In the genomic region with DNA sequence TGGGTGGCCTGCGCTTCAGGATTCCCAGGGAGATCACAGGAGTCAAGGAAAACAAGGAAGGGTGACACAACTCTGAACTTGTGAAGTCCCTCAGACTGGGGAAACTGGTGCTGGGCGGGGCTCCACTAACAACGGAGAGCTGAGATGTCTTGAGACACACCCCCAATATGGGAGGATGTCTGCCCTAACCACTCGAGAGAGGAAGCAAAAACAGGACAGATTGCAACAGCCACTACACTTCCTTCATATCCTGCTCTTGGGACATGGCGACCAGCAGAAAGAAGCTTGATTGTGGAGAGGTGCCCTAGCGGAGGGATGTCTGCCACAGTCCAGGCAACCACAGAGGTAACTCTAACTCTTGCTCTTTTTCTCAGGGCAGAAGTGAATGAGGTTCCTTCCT, we compare ENCODE assay signal across 9 mouse cellular contexts. TPM values are rescaled to one million over a fixed set of nuclear protein-coding genes. Genes with fewer than 3 reads are reported as not detected.
DNase-seq lines count a peak whose midpoint lies in the region; ATAC-seq lines count a peak whose summit lies in the region.
"Had no signal": no experiment of that assay in that cellular context is flagged by ENCODE, and none has a peak within 500 bp of the region (broad histone marks: within the 10 kb centered on the region; RNA-seq: fewer than 3 reads in every experiment).

Gene Arl11, plus strand, starts transcription at position 161 of the 400 bp plus-strand sequence.

- H3K4me1 ChIP-seq in midbrain, embryonic 14.5 days (ENCODE audit: control insufficient read depth, insufficient read depth, low read length), result no peaks in the 10 kb centered on the region
- H3K4me1 ChIP-seq in hindbrain, embryonic 10.5 days (replicated peaks), result peaks cover 12% of the 10 kb centered on the region; the same call in 1 of the 2 replicates

- H3K27ac ChIP-seq in macrophage, result peak within 1 kb of the TSS; percentile 99
- no peak within 1 kb of the TSS for H3K27ac ChIP-seq in midbrain, embryonic 14.5 days (replicated peaks; ENCODE audit: low read depth, low read length)
- no peak within 1 kb of the TSS for H3K27ac ChIP-seq in hindbrain, embryonic 10.5 days
- H3K27ac ChIP-seq: embryonic facial prominence, embryonic 15.5 days had no signal

- WGBS in macrophage (ENCODE audit: missing documents), result 4% methylated on average over 6 of the region's 6 CpGs
- 77% methylated on average over 6 of the region's 6 CpGs for WGBS in midbrain, embryonic 14.5 days
- 67% methylated on average over 6 of the region's 6 CpGs for WGBS in hindbrain, embryonic 10.5 days

- DNase-seq in 3T3-L1 (ENCODE audit: low read depth, low spot score), result peak; percentile 17
- no peak for DNase-seq in adrenal gland, adult 18-20 months (ENCODE audit: low spot score in 2 of 2)
- no peak for DNase-seq in midbrain, embryonic 14.5 days
- DNase-seq in hindbrain, embryonic 10.5 days (ENCODE audit: low spot score), result no peak

- no peaks in the 10 kb centered on the region for H3K36me3 ChIP-seq in macrophage (ENCODE audit: inconsistent target)
- no peaks in the 10 kb centered on the region for H3K36me3 ChIP-seq in midbrain, embryonic 14.5 days (ENCODE audit: control insufficient read depth, insufficient read depth, low read length)
- no peaks in the 10 kb centered on the region for H3K36me3 ChIP-seq in hindbrain, embryonic 10.5 days
- H3K36me3 ChIP-seq: embryonic facial prominence, embryonic 15.5 days had no signal

- peak; percentile 72 for ATAC-seq in CD4-positive, CD25-positive, alpha-beta regulatory T cell, adult 4 months
- peak; percentile 84 to 90 for ATAC-seq in hematopoietic stem cell, adult 5-6 weeks (replicated peaks in 1 of 2; ENCODE audit: insufficient read depth in 1 of 2, low FRiP score in 2 of 2, low TSS enrichment in 1 of 2, low read depth in 1 of 2, poor library complexity in 2 of 2, severe bottlenecking in 2 of 2)
- ATAC-seq in erythroid progenitor cell, adult 5-6 weeks (replicated peaks; ENCODE audit: low FRiP score, poor library complexity, severe bottlenecking), result no peak
- no peak for ATAC-seq in midbrain, embryonic 14.5 days (ENCODE audit: low FRiP score, low TSS enrichment)

- H3K9ac ChIP-seq in midbrain, embryonic 14.5 days (replicated peaks; ENCODE audit: low read length), result no peak within 1 kb of the TSS
- H3K9ac ChIP-seq: embryonic facial prominence, embryonic 15.5 days had no signal

- peak within 1 kb of the TSS; percentile 65 for H3K4me3 ChIP-seq in macrophage (ENCODE audit: inconsistent target)
- no peak within 1 kb of the TSS for H3K4me3 ChIP-seq in midbrain, embryonic 14.5 days (replicated peaks; ENCODE audit: low read depth, low read length)
- H3K4me3 ChIP-seq in hindbrain, embryonic 10.5 days, result no peak within 1 kb of the TSS
- H3K4me3 ChIP-seq: embryonic facial prominence, embryonic 15.5 days had no signal

- no peaks in the 10 kb centered on the region for H3K27me3 ChIP-seq in midbrain, embryonic 14.5 days (ENCODE audit: control insufficient read depth, insufficient read depth, low read length)
- H3K27me3 ChIP-seq in hindbrain, embryonic 10.5 days (ENCODE audit: insufficient read depth, poor library complexity, severe bottlenecking), result no peaks in the 10 kb centered on the region
- H3K27me3 ChIP-seq: embryonic facial prominence, embryonic 15.5 days had no signal

- peaks cover 19% of the 10 kb centered on the region for H3K79me2 ChIP-seq in macrophage (ENCODE audit: inconsistent target)

- H3K9me3 ChIP-seq in midbrain, embryonic 14.5 days (ENCODE audit: control insufficient read depth, low read length), result no peaks in the 10 kb centered on the region
- no peaks in the 10 kb centered on the region for H3K9me3 ChIP-seq in hindbrain, embryonic 10.5 days
- H3K9me3 ChIP-seq: embryonic facial prominence, embryonic 15.5 days had no signal

- H3K4me2 ChIP-seq in midbrain, embryonic 14.5 days (ENCODE audit: low read length), result no peak within 1 kb of the TSS
- H3K4me2 ChIP-seq: embryonic facial prominence, embryonic 15.5 days had no signal

RNA-seq across cellular contexts. Expression of gene Arl11, which starts in this region (rescaled TPM):
- not detected for polyA plus RNA-seq in CD4-positive, CD25-positive, alpha-beta regulatory T cell, adult 4 months (2017; shearing (Covaris generic))
- total RNA-seq in hematopoietic stem cell, adult 5-6 weeks (2017), result 7.5 and 12.6 TPM in 2 replicates
- 10 to 100 TPM in 18 of 26 experiments, 1 to 10 TPM in 8; 3.0 to 48.9 (median 12.6) TPM for total RNA-seq in macrophage (2018; cell fraction: chromatin; rRNA removed)
- total RNA-seq in macrophage (2018; cell fraction: cytosol; rRNA removed), result 100 to 1,000 TPM in 9 of 26 experiments, 10 to 100 TPM in 17; 34.1 to 147 (median 86.6) TPM
- total RNA-seq in macrophage (2018; cell fraction: nucleus; rRNA removed), result 10 to 100 TPM in 24 of 26 experiments, 1 to 10 TPM in 2; 7.7 to 77.4 (median 28.5) TPM
- 105 to 134 TPM (median 133 TPM) in 3 replicates for polyA plus RNA-seq in macrophage (2018)
- 1 to 10 TPM; 1.8 to 3.3 TPM for total RNA-seq in adrenal gland, adult 18-20 months (2021)
- total RNA-seq in erythroid progenitor cell, adult 5-6 weeks (2015; ENCODE audit: low replicate concordance), result 4.0 and 4.2 TPM in 2 replicates
- total RNA-seq in erythroid progenitor cell, adult 5-6 weeks (2017; ENCODE audit: low replicate concordance), result 1.3 and 4.1 TPM in 2 replicates
- 0.47 TPM in 1 of 2 replicates, not detected in the other for polyA plus RNA-seq in midbrain, embryonic 14.5 days (2014; fragmentation: Nextera tagmentation; extraction: Ambion mirVana)
- polyA plus RNA-seq in hindbrain, embryonic 10.5 days (2016; fragmentation: Nextera tagmentation; extraction: Ambion mirVana), result 0.35 and 0.67 TPM in 2 replicates

Comparison
In these comparisons a context has a peak if more than half of its experiments do, and no peak if none do; other contexts are left out.
1. RNA of gene Arl11 (polyA plus RNA-seq): 105 to 134 TPM in macrophage; 0.35 to 0.67 TPM in hindbrain, embryonic 10.5 days, 0.47 TPM in midbrain, embryonic 14.5 days and not detected in CD4-positive, CD25-positive, alpha-beta regulatory T cell, adult 4 months; every median in the first group is over 10 times any median in the second.
2. Peak in ATAC-seq in CD4-positive, CD25-positive, alpha-beta regulatory T cell, adult 4 months; RNA of the gene not detected or under 1 TPM.
3. ATAC-seq: peak in hematopoietic stem cell, adult 5-6 weeks (2 of 2); none in erythroid progenitor cell, adult 5-6 weeks (single experiment) and midbrain, embryonic 14.5 days (single experiment).